Mouse (Mus musculus) lung, adult 2 months (tissue): ENCODE results near the gene Tbcel. TPM values are rescaled to one million over a fixed set of nuclear protein-coding genes. Genes with fewer than 3 reads are reported as not detected.

Experiments
- DNase-seq: peaks from one replicate; pipeline ENCODE4 v3.0.0; 2022
- H3K4me1 ChIP-seq: fragments of 200-500 bp; 2 replicates; pipeline ENCODE4 v1.6.1; 2011; ENCODE audit warnings: low read length; ENCODE audit not compliant: control insufficient read depth, insufficient read depth
- H3K4me3 ChIP-seq: fragments of 200-500 bp; replicated peaks from 2 replicates; pipeline ENCODE3; 2011; ENCODE audit warnings: low read depth, mild to moderate bottlenecking, control low read depth, low read length; ENCODE audit errors: extremely low read depth
- CTCF ChIP-seq: fragments of 200-500 bp; IDR thresholded peaks from 2 replicates; pipeline ENCODE4 v1.5.1; 2011; ENCODE audit warnings: mild to moderate bottlenecking, low read length, control low read depth; ENCODE audit not compliant: insufficient read depth
- POLR2A ChIP-seq: fragments of 200-500 bp; IDR thresholded peaks from 2 replicates; pipeline ENCODE4 v1.6.1; 2011; ENCODE audit warnings: low read depth, mild to moderate bottlenecking, control low read depth, low read length, borderline replicate concordance; ENCODE audit errors: extremely low read depth
- WGBS: fragments of 180-500 bp; shearing (Covaris S2); methylation state at CpG from one replicate; pipeline ENCODE4 v1.1.7; 2018; 5-methylcytosine and 5-hydroxymethylcytosine counted together
- polyA plus RNA-seq: library from polyadenylated mRNA; depleted of rRNA; stranded (reverse); fragments of >200 nt; gene quantifications from 2 replicates; pipeline ENCODE4 v1.2.3, GENCODE M21; 2012

Gene Tbcel
- polyA plus RNA-seq, 1 experiment = 19.9 TPM

DNA sequence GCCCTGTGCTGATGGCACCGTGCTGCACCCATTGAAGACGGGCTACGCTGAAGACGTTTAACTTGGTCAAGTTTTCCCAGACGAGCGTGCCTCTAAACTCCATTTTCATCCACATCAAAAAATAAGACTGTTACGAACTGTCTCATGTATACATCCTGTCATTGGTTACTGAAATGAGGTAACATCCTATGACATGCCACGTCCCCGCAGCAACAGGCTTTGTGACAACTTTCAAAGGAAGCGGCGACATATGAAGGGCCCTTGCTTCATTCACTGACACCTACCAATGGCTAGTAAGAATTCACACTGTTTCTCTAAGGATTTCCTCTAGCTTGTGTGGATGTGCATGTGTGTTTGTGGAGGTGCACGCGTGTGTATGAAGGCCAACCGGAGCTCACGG is 38.3 kb downstream of the Tbcel start:
- WGBS = 82% methylated on average over 15 of the region's 15 CpGs
- DNase-seq = no peak
- H3K4me1 ChIP-seq = peaks cover 21% of the 10 kb centered on the region
- no peak overlapping the region for H3K4me3 ChIP-seq
- TF ChIP-seq CTCF (no peak), POLR2A (no peak)

DNA sequence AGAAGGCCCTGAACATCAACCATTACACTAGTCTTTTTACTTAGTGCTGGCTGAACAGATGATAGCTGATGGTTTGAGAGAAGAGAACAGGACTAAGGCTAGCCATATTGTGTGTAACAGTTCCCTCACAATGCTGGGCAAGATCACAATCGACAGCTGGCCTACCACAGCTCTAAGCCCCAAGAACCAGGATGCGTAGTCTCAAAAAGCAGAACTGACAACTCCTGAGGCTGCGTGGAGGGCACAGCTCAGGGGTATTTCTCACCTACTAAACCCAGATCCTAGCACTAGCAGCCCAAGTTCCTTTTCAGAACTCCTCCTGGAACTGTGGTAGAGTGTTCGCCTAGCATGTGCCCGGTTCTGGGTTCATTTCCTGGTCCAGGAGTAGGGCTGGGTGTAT is 39.2 kb downstream of the Tbcel start:
- 83% methylated on average over 5 of the region's 5 CpGs for WGBS
- TF ChIP-seq POLR2A (no peak), CTCF (no peak)
- Histone ChIP-seq H3K4me3 (no peak overlapping the region), H3K4me1 (peaks cover 21% of the 10 kb centered on the region)
- DNase-seq = no peak

DNA sequence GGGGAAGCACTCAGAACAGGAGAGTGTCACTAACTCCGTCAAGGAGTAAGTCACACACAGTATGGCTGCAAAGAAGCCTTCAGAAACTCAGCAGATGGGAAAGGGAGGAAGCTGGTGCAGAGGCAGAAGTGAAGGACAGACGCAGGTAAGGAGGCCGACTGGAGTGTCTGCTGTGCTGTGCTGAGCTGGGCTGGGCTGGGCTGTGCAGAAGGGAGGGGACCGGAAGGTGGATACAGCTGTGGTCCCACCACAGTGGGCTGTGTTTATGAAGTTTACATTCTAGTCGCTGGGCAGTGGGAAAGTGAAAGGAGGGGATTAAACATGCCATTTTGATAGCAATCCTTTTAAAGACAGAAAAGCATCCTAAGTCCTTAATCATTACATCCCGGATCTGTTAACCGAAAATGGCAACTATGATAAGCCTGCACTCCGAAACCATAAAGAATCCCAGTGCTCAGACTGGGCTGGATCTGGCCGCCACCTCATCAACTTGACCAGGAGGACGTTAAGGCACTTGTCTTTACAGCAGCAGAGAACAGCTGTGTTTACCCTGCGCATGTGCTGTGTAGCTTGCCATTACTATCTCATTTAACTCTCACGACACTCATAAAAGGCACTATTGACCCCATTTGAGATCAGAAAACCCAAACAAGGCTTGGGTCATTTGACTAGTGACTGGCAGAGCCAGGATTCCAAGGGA is 40.3 kb downstream of the Tbcel start:
- peaks cover 25% of the 10 kb centered on the region for H3K4me1 ChIP-seq
- H3K4me3 ChIP-seq = no peak overlapping the region
- no peak for DNase-seq
- 47% methylated on average over 12 of the region's 12 CpGs for WGBS
- TF ChIP-seq CTCF = no peak
- no peak for TF ChIP-seq POLR2A

DNA sequence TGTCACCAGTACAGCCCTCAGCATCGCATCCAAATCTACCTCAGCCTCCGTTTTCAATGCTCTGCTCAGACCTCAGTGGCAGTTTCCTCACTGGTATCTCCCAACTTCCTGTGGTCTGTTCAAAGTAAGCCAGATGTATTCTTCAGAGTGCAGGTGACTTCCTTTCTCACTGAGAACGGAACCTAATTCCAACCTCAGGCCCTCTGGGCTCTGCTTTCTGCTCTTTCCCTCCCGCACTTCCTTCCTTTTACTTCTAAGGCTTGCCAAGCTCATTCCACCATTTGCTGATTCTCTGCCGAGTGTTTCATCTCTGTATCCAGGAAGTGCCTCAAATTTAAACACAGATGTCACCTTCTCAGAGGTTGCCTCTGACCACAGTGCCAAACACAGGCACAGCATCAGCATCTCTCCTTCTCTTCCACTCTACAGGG is 41.9 kb downstream of the Tbcel start:
- DNase-seq = no peak

DNA sequence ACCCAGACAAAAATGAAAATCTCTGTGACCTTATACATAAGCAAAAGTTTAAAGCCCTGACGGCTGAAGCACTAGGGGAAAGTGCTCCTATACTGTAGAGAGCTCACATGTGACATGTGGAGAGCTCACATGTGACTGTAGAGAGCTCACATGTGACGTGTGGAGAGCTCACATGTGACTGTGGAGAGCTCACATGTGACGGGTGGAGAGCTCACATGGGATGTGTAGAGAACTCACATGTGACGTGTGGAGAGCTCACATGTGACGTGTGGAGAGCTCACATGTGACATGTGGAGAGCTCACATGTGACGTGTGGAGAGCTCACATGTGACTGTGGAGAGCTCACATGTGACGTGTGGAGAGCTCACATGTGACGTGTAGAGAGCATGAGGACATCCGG is 43.4 kb downstream of the Tbcel start:
- no peak for DNase-seq
- TF ChIP-seq CTCF (no peak), POLR2A (no peak)
- 71% methylated on average over 9 of the region's 9 CpGs for WGBS
- Histone ChIP-seq H3K4me3 (no peak overlapping the region), H3K4me1 (peaks cover 29% of the 10 kb centered on the region)

More for the DNA sequence above, 41.9 kb downstream of the Tbcel start:
- no peak for TF ChIP-seq CTCF
- no peak for TF ChIP-seq POLR2A
- H3K4me3 ChIP-seq = no peak overlapping the region
- peaks cover 25% of the 10 kb centered on the region for H3K4me1 ChIP-seq
- WGBS = 25% methylated on average over 5 of the region's 5 CpGs

DNA sequence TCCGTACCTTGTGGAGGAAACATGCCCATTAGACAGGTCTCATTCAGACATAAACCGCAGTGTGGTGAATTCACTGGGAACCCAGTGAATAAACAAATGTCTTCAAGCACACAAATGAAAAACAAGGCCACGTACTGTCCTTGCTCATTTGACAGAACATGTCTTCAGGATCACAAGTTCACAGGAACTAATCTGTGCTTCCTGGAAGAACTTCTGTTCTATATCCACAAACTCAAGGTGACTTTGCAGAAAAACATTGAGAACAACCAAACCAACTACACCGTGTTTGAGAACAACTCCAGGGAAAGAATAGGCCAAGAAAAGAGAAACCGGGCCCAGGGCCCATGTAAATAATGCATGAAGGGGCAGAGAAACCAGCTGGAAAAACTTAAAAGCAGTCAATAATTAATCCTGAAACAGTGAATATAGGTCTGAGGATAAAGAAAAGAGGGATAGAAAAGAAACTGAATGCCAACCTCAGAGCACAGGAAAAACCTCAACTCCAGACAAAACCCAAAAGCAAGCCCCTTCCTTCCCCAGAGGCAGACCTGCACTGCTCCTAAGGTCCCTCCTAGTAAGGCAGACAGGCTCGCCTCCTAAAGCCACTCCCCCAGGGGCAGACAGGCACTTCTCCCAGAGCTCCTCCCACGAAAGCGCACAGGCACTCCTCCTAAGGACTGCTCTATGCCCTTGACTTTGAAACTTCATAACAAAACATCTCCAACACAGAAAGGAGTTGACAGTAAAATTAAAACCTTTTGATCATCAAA is 44.2 kb downstream of the Tbcel start:
- Histone ChIP-seq H3K4me1 (peaks cover 29% of the 10 kb centered on the region), H3K4me3 (no peak overlapping the region)
- WGBS = 32% methylated on average over 8 of the region's 8 CpGs
- DNase-seq = peak; percentile 55
- TF ChIP-seq CTCF (no peak), POLR2A (peak; percentile 65; the same call in 1 of the 2 replicates)

DNA sequence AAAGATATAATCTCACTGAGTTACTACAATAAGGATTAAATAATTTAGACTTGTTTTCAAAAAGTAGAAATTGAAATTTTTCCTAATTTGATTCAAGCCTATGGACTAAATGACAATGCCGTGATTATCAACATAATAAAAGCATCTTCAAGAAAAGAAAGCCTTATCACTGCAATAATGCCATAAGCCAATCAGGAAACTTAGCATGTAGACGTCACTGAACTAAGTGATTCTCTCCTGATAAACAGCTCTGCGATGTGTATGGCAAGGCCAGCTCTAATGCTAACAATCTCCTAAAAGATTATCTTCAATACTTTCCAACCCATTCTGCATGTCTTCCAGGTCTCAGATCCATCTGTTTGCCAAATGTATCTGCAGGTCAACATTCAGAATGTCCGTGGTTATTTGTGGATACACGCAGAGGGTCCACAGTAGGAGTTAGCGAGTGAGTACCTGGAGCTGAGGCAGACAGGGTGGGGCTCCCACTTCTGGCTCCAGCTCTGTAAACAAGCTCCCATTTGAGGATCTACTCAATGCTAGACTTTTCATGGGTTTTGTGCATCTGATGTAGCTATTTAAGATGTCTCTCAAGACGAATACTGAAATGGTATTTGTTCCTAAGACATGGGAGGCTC is 44.9 kb downstream of the Tbcel start:
- H3K4me1 ChIP-seq = peaks cover 31% of the 10 kb centered on the region
- TF ChIP-seq CTCF (no peak), POLR2A (no peak)
- WGBS = 61% methylated on average over 7 of the region's 7 CpGs
- DNase-seq = no peak
- no peak overlapping the region for H3K4me3 ChIP-seq

DNA sequence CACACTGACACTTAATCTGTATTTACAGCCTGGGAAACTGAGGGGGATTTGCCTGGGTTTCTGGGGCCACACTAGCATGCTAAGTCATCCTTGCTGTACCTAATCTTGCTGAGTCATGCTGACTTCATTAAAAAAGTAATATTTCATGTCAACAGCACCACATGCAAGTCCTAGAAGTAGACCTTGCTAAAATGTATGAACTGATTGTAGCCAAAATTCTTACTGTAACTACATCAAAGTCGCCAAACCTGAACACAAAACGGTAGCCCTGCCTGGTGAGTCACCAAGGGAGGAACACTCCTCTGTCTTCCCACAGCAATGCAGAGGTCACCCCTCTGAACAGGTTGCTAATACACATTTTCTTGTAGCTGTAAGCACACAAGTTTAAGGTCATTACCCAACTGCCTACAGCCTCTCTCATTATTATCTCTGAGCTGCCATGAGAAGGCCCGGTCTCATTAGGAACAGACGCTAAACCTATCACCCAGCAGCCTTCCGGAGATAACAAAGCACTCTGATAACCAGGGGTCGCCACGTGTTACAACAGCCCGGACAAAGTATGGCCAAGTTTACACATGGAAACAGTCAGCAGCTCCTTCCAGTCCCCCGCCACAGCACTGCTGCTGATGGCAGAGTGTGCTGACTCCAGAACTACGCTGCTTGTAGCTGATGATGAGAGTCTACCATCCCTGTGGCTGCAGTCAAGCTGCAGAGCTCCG is 46.1 kb downstream of the Tbcel start:
- no peak for DNase-seq
- 41% methylated on average over 11 of the region's 11 CpGs for WGBS
- H3K4me3 ChIP-seq = no peak overlapping the region
- no peak for TF ChIP-seq POLR2A
- TF ChIP-seq CTCF = no peak
- H3K4me1 ChIP-seq = peaks cover 28% of the 10 kb centered on the region

DNA sequence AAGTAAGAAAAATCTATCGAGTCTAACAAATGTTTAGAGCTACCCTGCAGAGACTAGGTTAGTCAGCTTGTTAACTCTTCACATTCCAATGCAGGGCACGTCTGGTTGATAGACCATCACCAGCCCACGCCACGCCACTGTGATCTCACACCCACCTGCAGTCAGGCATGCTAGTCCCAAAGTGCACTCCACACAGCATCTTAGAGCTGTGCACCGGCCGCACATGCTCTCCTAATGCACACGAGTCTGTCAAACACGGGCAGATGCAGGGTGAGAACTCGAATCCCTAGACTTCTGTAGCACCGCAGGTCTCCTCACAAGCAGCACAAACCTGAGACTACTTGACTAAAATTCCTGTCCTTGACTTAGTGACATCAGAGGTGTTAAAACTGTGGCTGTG is 47.3 kb downstream of the Tbcel start:
- no peak for DNase-seq
- TF ChIP-seq CTCF (no peak), POLR2A (no peak)
- Histone ChIP-seq H3K4me3 (no peak overlapping the region), H3K4me1 (peaks cover 24% of the 10 kb centered on the region)
- 74% methylated on average over 10 of the region's 10 CpGs for WGBS

DNA sequence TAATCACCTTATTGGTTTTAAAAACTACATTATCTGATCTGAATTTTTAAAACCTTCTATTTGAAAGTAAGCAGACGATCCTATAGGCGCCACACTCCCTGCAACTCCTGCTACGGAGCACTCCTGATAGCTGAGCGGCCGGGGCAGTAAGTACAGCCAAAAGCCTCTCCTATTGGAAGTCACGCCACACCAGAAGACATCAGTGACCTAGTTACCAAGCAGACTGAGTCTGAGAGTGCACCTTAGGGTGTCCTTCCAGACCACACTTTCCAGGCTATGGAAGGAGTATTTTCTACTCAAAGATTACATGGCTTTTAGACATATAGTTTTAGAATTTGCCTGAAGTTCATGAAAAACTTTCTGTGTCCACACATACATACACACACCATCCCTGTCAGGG is 47.9 kb downstream of the Tbcel start:
- no peak for TF ChIP-seq POLR2A
- TF ChIP-seq CTCF = no peak
- DNase-seq = no peak
- Histone ChIP-seq H3K4me3 (no peak overlapping the region), H3K4me1 (peaks cover 24% of the 10 kb centered on the region)
- WGBS = 78% methylated on average over 6 of the region's 6 CpGs
